Mouse (Mus musculus): ENCODE measurements around the gene Nup133.

DNA sequence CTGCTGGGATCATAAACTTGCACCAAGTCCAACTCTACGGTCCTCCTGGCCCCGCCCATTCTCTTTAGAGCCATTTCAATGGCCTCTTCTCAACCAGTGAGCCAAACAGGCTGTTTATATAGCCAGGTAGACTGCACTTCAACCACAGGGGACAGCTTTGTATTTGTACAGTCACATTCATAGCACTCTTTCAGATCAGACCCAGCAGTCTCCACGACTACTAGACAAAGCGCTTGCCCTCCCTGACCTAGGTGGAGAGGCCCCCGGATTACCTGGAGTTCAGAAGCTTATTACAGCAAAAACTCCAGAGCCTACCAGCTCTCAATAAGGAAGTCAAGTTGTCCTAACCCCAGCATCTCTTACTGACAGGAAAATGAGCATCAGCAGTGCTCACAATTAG is 44.5 kb upstream of the Nup133 start:
- no peak for TF ChIP-seq CTCF (IDR thresholded peaks at IDR 0.05; ENCODE audit: control insufficient read depth, insufficient read depth, low read length)
- TF ChIP-seq POLR2A (IDR thresholded peaks at IDR 0.05; ENCODE audit: borderline replicate concordance, control insufficient read depth, low read depth, low read length), result no peak

Data from bone marrow, adult 2 months (tissue).